Mouse (Mus musculus) gastrocnemius, postnatal 10 days (tissue): ENCODE results near the gene Wdr45b. TPM values are rescaled to one million over a fixed set of nuclear protein-coding genes. Genes with fewer than 3 reads are reported as not detected.
"Not testable (repeated sequence)": the region's sequence is repeated elsewhere in the genome, so short reads cannot be mapped to it uniquely, and the experiment has no call there.

Experiments
- DNase-seq: peaks from one replicate; pipeline ENCODE4 v3.0.0; 2021; ENCODE audit warnings: mixed read lengths
- long read RNA-seq, 2 experiments: library from polyadenylated mRNA; stranded (forward); transcript quantifications; one replicate each; pipeline ENCODE4 v2.0.0; 2021
- total RNA-seq, 2 experiments: library from RNA; stranded (reverse); gene quantifications; 2 replicates each; pipeline ENCODE4 v1.2.3; 2021

Gene Wdr45b
- total RNA-seq, result 10 to 100 TPM; 40.7 to 45.4 TPM
- long read RNA-seq, experiment 1, transcript Wdr45b-201 (10 exons, 2,321 nt), result major isoform, 82 of 98 reads
- long read RNA-seq, experiment 1, partial matches to known transcripts, result 2 of 98 reads
- long read RNA-seq, experiment 1, other reads (novel, unspliced or antisense), result 14 of 98 reads
- long read RNA-seq, experiment 2, transcript Wdr45b-201 (10 exons, 2,321 nt), result major isoform, 86 of 96 reads
- long read RNA-seq, experiment 2, partial matches to known transcripts, result 1 of 96 reads
- long read RNA-seq, experiment 2, other reads (novel, unspliced or antisense), result 9 of 96 reads

GRCm38 (mm10) chr11:121354091-121354707, at the start of gene Wdr45b:
Wdr45b (minus strand) TSS chr11:121354445.
- DNase-seq, result peak; percentile 98

- no peak for DNase-seq
These were observed 38.2 kb upstream of the Wdr45b start for GRCm38 (mm10) chr11:121392405-121392804.

- DNase-seq, result no peak
These were observed 36.5 kb upstream of the Wdr45b start for GRCm38 (mm10) chr11:121390793-121391192.

GRCm38 (mm10) chr11:121388554-121388945, 34.3 kb upstream of the Wdr45b start:
- no peak for DNase-seq

GRCm38 (mm10) chr11:121387750-121388553, 33.7 kb upstream of the Wdr45b start, which contains the start of gene Rab40b:
Rab40b (minus strand) TSS chr11:121388251.
- DNase-seq, result peak; percentile 85

GRCm38 (mm10) chr11:121380294-121380693, 26.0 kb upstream of the Wdr45b start:
- no peak for DNase-seq

- no peak for DNase-seq
These were observed 24.4 kb upstream of the Wdr45b start for GRCm38 (mm10) chr11:121378644-121379043.

GRCm38 (mm10) chr11:121373305-121373704, 19.1 kb upstream of the Wdr45b start:
- DNase-seq, result no peak

GRCm38 (mm10) chr11:121370337-121370994, 16.2 kb upstream of the Wdr45b start:
- no peak for DNase-seq

- peak; percentile 44 for DNase-seq
These were observed 15.4 kb upstream of the Wdr45b start for GRCm38 (mm10) chr11:121369622-121370021.

- DNase-seq, result no peak
These were observed 14.5 kb upstream of the Wdr45b start for GRCm38 (mm10) chr11:121368731-121369130.

GRCm38 (mm10) chr11:121367170-121367707, 13.0 kb upstream of the Wdr45b start:
- no peak for DNase-seq

GRCm38 (mm10) chr11:121362212-121362611, 8.0 kb upstream of the Wdr45b start:
- DNase-seq, result peak; percentile 27

GRCm38 (mm10) chr11:121353326-121354090, 737 bp downstream of the Wdr45b start:
- DNase-seq, result peak; percentile 40

GRCm38 (mm10) chr11:121348727-121349126, 5.5 kb downstream of the Wdr45b start:
- DNase-seq, result not testable (repeated sequence)

GRCm38 (mm10) chr11:121348166-121348565, 6.1 kb downstream of the Wdr45b start:
- no peak for DNase-seq

GRCm38 (mm10) chr11:121347036-121347435, 7.2 kb downstream of the Wdr45b start:
- peak; percentile 40 for DNase-seq

GRCm38 (mm10) chr11:121342423-121342822, 11.8 kb downstream of the Wdr45b start:
- DNase-seq, result not testable (repeated sequence)

- no peak for DNase-seq
These were observed 14.0 kb downstream of the Wdr45b start for GRCm38 (mm10) chr11:121340287-121340686.

- no peak for DNase-seq
These were observed 14.6 kb downstream of the Wdr45b start for GRCm38 (mm10) chr11:121339647-121340046.

- DNase-seq, result no peak
These were observed 22.6 kb downstream of the Wdr45b start for GRCm38 (mm10) chr11:121331641-121332040.
